ENCODE assay signal across 26 mouse cellular contexts in genomic region chr2:58697501-58697900, GRCm38 (mm10).
"Had no signal": no experiment of that assay in that cellular context is flagged by ENCODE, and none has a peak within 500 bp of the region (broad histone marks: within the 10 kb centered on the region; RNA-seq: fewer than 3 reads in every experiment).

No protein-coding gene starts in this region.

- ATAC-seq: hindbrain, embryonic 16.5 days; inflammation-experienced regulatory T-cells, adult 6 months; intestine, embryonic 15.5 days; intestine, postnatal 0 days; liver, postnatal 0 days had no signal

- H3K4me3 ChIP-seq: gastrocnemius, adult 2 months; heart, embryonic 13.5 days; heart, embryonic 15.5 days; hindbrain, embryonic 10.5 days; hindbrain, embryonic 12.5 days; intestine, embryonic 15.5 days; layer of hippocampus, adult 2 months; left cerebral cortex, adult 2 months; limb, embryonic 12.5 days; liver, embryonic 13.5 days; liver, embryonic 15.5 days had no signal

- DNase-seq: gastrocnemius, adult 2 months; gastrocnemius, postnatal 10 days; gastrocnemius, postnatal 25 days; heart, postnatal 36 days; kidney, adult 18-20 months; kidney, adult 8-10 months; kidney, postnatal 25 days; kidney, postnatal 4 days; liver; liver, embryonic 13.5 days; liver, postnatal 0 days; lung, adult 2 months had no signal

- H3K9me3 ChIP-seq: heart, embryonic 15.5 days; hindbrain, embryonic 10.5 days; hindbrain, embryonic 12.5 days; intestine, embryonic 15.5 days; limb, embryonic 12.5 days; liver, embryonic 13.5 days; liver, embryonic 15.5 days had no signal

- H3K9ac ChIP-seq: heart, embryonic 13.5 days; heart, embryonic 15.5 days; hindbrain, embryonic 12.5 days; hindbrain, embryonic 14.5 days; intestine, embryonic 15.5 days; limb, embryonic 12.5 days; liver, embryonic 13.5 days; liver, embryonic 15.5 days; liver, postnatal 0 days had no signal

- H3K27ac ChIP-seq: gastrocnemius, adult 2 months; heart, embryonic 13.5 days; heart, embryonic 15.5 days; hindbrain, embryonic 10.5 days; hindbrain, embryonic 12.5 days; hindbrain, embryonic 14.5 days; intestine, embryonic 15.5 days; layer of hippocampus, adult 2 months; left cerebral cortex, adult 2 months; limb, embryonic 12.5 days; liver, embryonic 13.5 days; liver, embryonic 15.5 days had no signal

- H3K27me3 ChIP-seq: heart, embryonic 13.5 days; heart, embryonic 15.5 days; hindbrain, embryonic 12.5 days; intestine, embryonic 15.5 days; limb, embryonic 12.5 days; liver, embryonic 13.5 days; liver, embryonic 15.5 days had no signal

- H3K36me3 ChIP-seq: heart, embryonic 13.5 days; heart, embryonic 15.5 days; hindbrain, embryonic 10.5 days; hindbrain, embryonic 12.5 days; intestine, embryonic 15.5 days; limb, embryonic 12.5 days; liver, embryonic 13.5 days; liver, embryonic 15.5 days had no signal

- H3K4me2 ChIP-seq: heart, embryonic 13.5 days; heart, embryonic 15.5 days; hindbrain, embryonic 12.5 days; hindbrain, embryonic 14.5 days; intestine, embryonic 15.5 days; limb, embryonic 12.5 days; liver, embryonic 11.5 days; liver, embryonic 13.5 days; liver, embryonic 15.5 days had no signal

- H3K4me1 ChIP-seq: hindbrain, embryonic 10.5 days; hindbrain, embryonic 12.5 days; intestine, embryonic 15.5 days; liver, embryonic 13.5 days; liver, embryonic 15.5 days had no signal
